Mouse (Mus musculus): Measurements from ENCODE around the gene Myo16. TPM values are rescaled to one million over a fixed set of nuclear protein-coding genes. Genes with fewer than 3 reads are reported as not detected.

Myo16 gene
- total RNA-seq, 2 experiments from 2014 or later, result 1.2 to 1.6 TPM

DNA sequence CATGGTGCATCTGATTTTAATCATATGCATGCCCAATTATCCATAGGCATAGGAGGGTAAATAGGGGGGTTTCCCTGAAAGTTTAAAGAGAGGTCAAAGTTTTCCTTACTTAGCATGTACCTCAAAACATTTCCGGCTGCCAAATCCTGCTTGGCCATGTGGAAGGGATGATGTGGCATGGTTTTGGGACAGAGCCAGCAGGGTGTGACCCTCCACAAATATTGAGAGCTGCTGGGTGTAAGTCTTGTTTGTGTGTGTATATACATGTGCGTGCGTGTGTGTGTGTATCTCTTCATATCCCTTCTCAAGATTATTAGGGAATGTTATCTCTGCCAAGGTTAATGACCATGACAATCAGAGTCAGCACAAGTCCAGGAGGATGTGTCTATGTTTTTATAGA lies 150.3 kb downstream of the Myo16 start:
- DNase-seq, result no peak

- DNase-seq, result no peak
Measured at GRCm38 (mm10) chr8:10304721-10305120, 151.0 kb downstream of the Myo16 start.

GRCm38 (mm10) chr8:10307345-10307744 lies 153.6 kb downstream of the Myo16 start:
- no peak for DNase-seq

DNA sequence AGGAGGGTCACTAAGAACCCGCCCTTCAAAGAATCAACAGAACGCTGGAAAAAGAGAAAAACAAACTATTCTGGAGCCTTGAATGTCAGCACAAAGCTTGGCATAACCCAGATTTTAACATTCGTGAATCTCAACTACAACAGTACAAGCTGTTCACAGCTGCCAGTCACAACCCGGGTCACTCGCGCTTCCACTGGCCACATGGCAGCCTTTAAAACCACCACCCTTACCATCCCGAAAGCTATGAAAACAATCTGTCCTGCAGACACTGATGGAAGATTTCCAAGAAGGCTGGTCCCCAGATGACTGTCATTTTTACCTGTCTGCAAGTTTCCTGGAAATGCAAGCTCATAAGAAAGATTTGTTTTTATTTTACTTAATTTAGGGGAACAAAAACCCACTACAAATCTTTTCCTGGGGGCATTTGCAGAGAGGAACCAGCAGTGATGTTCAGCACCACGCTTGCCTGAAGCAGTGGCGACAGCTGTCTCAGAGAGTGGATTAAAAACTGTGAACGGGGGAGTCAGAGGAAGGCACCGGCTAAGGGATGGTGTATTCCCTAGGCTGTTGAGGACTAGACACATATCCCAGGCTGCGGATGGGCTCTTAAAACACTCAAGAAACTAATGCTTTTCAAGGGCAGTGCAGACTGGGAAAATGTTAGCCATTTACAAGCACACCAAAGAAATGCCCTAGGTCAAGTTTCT lies 154.2 kb downstream of the Myo16 start:
- no peak for DNase-seq

GRCm38 (mm10) chr8:10310470-10310869 lies 156.8 kb downstream of the Myo16 start:
- no peak for DNase-seq

GRCm38 (mm10) chr8:10312316-10312715 lies 158.6 kb downstream of the Myo16 start:
- DNase-seq, result no peak

GRCm38 (mm10) chr8:10316201-10316600 lies 162.5 kb downstream of the Myo16 start:
- DNase-seq, result no peak

- no peak for DNase-seq
Measured at GRCm38 (mm10) chr8:10318103-10318502, 164.4 kb downstream of the Myo16 start.

DNA sequence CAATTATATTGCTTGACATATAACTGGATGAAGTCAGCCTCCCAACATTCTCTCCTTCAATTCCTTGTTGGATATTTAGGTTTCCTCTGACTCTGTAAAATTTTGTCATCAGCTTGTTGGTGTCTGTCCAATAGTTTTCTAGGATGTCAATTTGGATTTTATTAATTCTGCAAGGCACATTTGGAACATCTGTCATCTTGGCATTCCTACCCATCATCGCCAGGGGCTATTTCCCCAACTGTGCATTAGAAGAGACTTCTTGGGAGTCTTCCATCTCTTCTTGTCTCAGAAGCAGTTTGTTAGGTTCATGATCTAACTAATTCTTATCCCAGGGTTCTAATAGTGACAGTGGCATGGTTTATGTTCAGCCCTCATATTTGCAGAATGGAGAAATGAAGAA lies 196.7 kb downstream of the Myo16 start:
- DNase-seq, result no peak

- DNase-seq, result no peak
Measured at GRCm38 (mm10) chr8:10358711-10359110, 205.0 kb downstream of the Myo16 start.

DNA sequence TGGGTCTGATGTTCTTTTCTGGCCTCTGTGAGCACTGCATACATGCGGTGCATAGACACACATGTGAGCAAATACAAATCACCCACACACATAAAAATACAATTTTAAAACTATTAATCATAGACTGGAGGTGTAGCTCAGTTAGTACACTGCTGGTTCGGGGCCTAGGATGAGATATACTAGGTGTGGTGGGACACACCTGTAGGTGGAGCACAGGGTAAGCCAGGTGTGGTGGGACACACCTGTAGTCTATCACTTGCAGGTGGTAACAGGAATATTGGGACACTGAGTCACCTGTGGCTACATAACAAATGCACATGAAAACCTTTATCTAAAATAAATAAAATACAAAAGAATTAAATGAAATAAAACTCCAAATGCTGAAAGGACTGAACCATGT lies 209.2 kb downstream of the Myo16 start:
- DNase-seq, result no peak

GRCm38 (mm10) chr8:10363654-10364406 lies 210.1 kb downstream of the Myo16 start:
- DNase-seq, result no peak

DNA sequence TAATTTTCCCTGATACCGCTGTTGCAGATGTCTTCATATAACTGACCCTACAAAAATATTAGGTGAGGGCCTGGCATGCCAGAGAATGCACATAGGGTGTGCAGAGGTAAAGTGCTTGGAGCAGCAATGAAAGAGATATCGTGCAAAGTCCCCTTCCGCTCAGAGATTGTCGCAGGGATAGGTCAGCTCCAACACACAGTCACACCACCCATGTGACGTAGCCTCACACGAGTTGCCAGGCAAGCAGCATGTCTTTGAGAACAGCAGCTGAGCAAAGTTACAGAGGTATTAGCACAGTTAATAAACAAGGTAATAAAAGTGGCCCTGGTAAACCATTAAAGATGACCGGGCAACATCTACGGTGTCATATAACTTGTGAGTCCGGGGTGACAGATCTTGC lies 212.4 kb downstream of the Myo16 start:
- DNase-seq, result no peak

- no peak for DNase-seq
Measured at GRCm38 (mm10) chr8:10372571-10372970, 218.9 kb downstream of the Myo16 start.

GRCm38 (mm10) chr8:10387143-10387542 lies 233.4 kb downstream of the Myo16 start:
- no peak for DNase-seq

- no peak for DNase-seq
Measured at GRCm38 (mm10) chr8:10391096-10391683, 237.5 kb downstream of the Myo16 start.

GRCm38 (mm10) chr8:10391913-10392312 lies 238.2 kb downstream of the Myo16 start:
- DNase-seq, result no peak

DNA sequence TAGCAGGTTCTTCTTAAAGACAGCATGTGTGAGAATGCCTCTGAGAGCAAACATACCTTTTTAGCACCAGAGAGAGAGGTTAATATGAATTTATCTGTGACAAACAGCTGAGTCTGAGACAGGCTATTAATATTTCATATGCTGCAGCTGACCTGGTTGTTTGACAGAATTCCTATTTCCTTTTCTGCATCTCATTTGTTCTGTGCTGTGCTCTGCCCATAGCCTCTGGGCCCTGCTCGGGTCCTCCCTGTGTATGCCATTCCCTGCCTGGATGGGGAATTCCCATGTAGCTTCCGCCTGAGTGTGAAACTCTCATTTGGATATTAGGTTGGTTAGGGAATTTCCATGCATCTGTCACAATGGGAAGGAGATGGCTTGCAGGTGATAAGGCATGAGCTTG lies 240.8 kb downstream of the Myo16 start:
- DNase-seq, result no peak

DNA sequence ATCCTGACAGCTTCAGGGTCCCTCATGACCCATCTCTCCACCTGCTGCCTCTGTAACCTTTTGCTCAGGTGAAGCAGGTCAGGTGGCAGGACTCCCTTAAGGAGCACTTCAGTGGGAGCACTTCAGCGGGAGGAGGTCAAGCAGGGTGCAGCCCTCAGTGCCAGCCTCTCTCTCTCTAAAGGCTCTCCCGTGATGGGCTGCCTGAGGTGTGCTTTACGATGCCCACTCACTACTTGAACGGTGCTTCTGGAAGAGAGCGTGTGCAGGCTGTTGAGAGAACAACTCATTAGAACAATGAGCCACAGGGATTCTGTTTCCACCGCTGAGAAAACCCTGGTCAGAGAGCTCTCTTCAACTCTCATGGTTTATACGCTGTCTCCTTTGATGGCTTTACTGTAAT lies 241.4 kb downstream of the Myo16 start:
- no peak for DNase-seq

DNA sequence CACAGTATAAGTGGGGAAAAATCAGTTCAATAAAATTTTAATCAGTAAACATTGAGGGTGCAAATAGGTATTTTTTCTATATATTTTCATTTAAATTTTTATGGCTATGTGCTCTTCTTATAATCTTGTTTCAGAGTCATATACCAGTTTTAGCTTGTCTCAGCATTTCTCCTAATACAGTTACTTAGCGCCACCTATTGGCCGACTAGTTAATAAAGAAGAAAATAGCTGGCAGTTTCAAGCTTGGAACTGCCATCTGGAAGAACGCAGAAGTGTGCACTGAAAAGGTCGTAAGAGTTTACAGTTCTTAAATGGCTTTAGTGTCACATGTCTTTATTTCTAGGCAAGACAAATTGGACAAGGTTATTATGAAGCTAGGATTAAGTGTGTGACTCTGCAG lies 248.9 kb downstream of the Myo16 start:
- DNase-seq, result no peak

- DNase-seq, result no peak
Measured at GRCm38 (mm10) chr8:10405469-10405868, 251.8 kb downstream of the Myo16 start.

- no peak for DNase-seq
Measured at GRCm38 (mm10) chr8:10409043-10409442, 255.3 kb downstream of the Myo16 start.

DNA sequence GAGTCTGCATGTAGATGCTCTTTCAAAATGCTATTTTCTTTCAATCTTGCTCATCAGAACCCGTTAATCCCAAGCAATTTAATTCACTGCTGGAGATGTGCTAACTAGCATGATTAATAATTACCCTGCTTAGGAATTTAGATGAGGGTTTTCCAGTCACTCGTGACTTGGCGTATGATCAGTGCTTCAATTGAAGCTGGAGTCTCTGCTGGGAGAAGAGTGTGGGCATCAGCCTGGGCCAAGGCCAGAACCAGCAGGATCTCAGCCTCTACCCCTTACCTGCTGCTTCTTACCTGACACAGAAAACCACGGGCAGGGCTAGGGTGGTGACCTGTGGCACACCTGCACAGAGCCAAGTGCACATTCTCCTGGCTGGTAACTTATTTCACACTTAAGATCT lies 257.8 kb downstream of the Myo16 start:
- no peak for DNase-seq

GRCm38 (mm10) chr8:10413881-10414280 lies 260.2 kb downstream of the Myo16 start:
- no peak for DNase-seq
